Mouse (Mus musculus) layer of hippocampus, adult 2 months (tissue): Measurements from ENCODE around the gene Fbxl13. TPM values are rescaled to one million over a fixed set of nuclear protein-coding genes. Genes with fewer than 3 reads are reported as not detected.

Experiments
- DNase-seq, 2 experiments: peaks; one replicate each; pipeline ENCODE4 v3.0.0; 2022; ENCODE audit warnings: low spot score in 2 of 2
- H3K27ac ChIP-seq: fragments of 200-600 bp; 2 replicates; pipeline ENCODE4 v1.8.1; 2022
- H3K4me3 ChIP-seq: fragments of 200-600 bp; 2 replicates; pipeline ENCODE4 v1.8.1; 2022; ENCODE audit warnings: mild to moderate bottlenecking
- CTCF ChIP-seq: fragments of 200-600 bp; conservative IDR thresholded peaks from 2 replicates; pipeline ENCODE4 v1.8.1; 2022; ENCODE audit warnings: antibody characterized with exemption, mild to moderate bottlenecking, moderate library complexity
- total RNA-seq, 2 experiments: library from RNA; stranded (reverse); gene quantifications; 2 replicates each; pipeline ENCODE4 v1.2.3; 2021

Fbxl13 gene
- total RNA-seq, 2 experiments from 2014 or later, result 0.29 to 0.41 TPM

GRCm38 (mm10) chr5:21547005-21547404 lies 98.4 kb downstream of the Fbxl13 start:
- H3K4me3 ChIP-seq, result no peak overlapping the region
- DNase-seq, result no peak
- H3K27ac ChIP-seq, result no peak overlapping the region
- TF ChIP-seq CTCF, result no peak

DNA sequence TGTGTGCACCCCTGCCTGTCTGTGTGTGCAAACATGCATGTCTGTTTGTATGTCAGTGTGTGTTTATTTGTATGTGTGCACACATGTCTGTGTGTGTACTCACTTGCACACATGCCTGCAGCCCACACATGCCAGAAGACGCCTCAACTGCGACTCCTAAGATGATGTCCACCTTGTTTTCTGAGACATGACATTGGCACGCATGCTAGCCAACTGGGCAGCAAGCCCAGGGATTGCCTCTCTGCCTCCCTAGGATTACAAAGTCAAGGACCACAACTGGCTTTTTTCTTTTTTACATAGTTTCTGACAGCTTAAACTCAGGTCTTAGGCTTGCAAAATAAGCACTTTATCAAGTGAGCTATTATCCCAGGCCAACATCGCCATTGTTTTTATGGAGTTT lies 99.6 kb downstream of the Fbxl13 start:
- no peak for TF ChIP-seq CTCF
- no peak overlapping the region for H3K27ac ChIP-seq
- DNase-seq, result no peak
- H3K4me3 ChIP-seq, result no peak overlapping the region

DNA sequence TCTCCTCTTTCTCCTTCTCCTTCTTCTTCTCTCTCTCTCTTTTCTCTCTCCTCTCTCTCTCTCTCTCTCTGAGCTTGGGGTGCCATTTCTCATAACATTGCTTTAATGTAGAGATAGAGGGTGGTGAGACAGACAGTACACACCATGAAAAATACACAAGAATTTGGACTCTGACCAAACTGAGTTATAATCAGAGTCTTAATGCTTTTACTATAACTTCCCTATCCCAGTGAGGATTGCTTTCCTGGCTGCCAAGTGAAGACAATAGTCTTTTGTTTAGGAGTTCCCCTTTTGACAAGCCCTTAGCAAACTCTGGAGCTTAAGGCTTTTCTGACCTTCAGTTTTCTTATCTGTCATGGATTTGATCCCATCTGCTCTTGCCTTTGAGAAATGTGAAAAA lies 100.2 kb downstream of the Fbxl13 start:
- no peak for DNase-seq
- H3K27ac ChIP-seq, result no peak overlapping the region
- H3K4me3 ChIP-seq, result no peak overlapping the region
- TF ChIP-seq CTCF, result no peak

DNA sequence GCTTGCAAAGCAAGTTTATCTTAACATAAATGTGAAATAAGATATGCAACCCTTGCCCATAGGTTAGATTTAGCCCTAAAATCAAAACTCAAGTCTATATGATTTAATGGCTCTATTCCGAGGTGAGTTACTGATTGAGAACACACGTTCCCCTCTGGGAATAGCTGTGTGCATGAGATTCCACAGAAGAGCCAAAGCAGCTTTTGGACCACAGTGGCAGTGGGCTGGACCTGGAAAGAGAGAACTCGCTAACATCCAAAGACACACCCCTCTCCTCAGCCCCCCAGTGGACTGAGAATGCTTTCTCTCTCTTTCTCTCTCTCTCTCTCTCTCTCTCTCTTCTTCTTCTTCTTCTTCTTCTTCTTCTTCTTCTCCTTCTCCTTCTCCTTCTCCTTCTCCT lies 100.6 kb downstream of the Fbxl13 start:
- TF ChIP-seq CTCF, result no peak
- no peak for DNase-seq
- Histone ChIP-seq H3K4me3 (no peak overlapping the region), H3K27ac (no peak overlapping the region)

DNA sequence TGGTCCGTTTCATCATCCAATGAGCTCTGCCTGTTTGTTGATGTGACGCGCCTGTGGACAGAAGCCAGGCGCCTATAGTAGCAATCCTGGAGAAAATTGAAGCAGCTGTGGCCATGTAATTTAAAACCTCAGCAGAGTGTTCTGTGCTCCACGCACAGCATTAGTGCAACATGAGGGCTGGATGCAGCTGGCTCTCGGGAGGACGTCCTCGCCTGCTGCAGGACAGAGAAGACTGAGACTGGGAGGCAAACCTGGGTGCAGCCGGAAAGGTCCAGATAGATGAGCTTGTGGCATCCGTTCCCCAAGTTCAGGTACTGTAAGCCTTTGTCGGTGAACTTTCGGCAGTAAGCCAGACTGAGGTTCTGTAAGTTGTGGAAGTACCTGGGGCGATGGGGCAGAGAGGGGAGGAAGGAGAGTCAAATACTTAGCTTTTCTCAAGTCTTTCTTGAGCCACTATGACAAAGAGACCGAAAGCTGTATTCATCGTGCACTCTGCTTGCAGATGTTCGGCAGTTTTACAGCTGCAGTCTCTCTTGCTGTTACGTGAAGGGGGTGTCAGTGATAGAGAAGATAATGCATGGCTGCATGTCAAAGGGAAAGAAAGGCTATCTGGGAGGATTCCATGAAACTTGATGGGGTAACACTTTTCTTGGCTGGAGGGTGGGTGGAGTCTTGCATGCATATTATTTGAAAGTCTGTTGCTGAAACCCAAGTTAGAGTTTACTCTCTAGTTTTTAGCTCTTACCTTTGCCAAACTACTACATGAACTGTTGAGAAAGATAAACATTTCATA lies 101.8 kb downstream of the Fbxl13 start, which contains the start of gene Lrrc17:
Lrrc17 (plus strand) TSS at position 151 of the 793 bp plus-strand sequence.
- Histone ChIP-seq H3K27ac (no peak within 1 kb of the TSS), H3K4me3 (no peak within 1 kb of the TSS)
- no peak for TF ChIP-seq CTCF
- DNase-seq, result no peak

DNA sequence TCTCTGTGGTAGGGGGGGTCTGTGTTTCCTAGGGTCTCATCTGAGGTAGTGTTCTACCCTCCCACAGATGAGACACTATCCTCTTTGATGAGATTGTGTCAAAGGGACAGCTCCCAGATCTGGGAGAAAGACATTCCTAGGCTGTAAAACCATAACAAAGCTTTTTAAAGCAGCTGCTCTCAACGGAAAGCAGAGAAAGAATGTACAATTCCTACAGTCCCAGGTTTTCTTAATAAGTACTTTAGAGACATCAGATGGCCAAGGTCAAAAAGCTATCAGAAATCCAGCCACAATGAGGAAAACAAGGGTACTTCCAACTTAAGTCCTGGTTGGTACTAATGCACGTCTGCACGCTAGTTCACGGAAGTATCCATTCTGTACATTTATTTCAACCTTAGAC lies 103.2 kb downstream of the Fbxl13 start:
- DNase-seq, result no peak
- no peak overlapping the region for H3K27ac ChIP-seq
- TF ChIP-seq CTCF, result no peak
- no peak overlapping the region for H3K4me3 ChIP-seq

DNA sequence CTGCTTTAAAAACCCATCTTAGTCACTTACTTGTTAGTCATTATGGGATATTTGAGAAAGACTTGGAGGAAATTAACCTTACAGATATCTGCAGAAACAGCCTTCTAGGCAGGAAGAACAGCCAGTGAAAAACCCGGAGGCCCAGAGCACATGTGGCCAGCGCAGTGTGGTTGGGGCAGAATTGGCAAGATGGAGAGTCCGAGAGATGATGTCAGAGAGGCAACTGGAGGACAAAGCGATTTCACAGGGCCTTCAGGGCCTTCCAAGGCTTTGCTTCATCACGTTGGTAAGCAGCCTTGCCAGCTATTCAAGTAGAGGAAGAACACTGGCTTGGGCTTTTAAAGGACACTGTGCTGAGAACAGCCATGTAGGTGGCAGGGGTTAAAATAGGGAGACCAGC lies 112.5 kb downstream of the Fbxl13 start:
- no peak for DNase-seq
- H3K4me3 ChIP-seq, result no peak overlapping the region
- TF ChIP-seq CTCF, result no peak
- no peak overlapping the region for H3K27ac ChIP-seq

GRCm38 (mm10) chr5:21532126-21532525 lies 113.3 kb downstream of the Fbxl13 start:
- H3K27ac ChIP-seq, result no peak overlapping the region
- no peak overlapping the region for H3K4me3 ChIP-seq
- no peak for TF ChIP-seq CTCF
- no peak for DNase-seq

DNA sequence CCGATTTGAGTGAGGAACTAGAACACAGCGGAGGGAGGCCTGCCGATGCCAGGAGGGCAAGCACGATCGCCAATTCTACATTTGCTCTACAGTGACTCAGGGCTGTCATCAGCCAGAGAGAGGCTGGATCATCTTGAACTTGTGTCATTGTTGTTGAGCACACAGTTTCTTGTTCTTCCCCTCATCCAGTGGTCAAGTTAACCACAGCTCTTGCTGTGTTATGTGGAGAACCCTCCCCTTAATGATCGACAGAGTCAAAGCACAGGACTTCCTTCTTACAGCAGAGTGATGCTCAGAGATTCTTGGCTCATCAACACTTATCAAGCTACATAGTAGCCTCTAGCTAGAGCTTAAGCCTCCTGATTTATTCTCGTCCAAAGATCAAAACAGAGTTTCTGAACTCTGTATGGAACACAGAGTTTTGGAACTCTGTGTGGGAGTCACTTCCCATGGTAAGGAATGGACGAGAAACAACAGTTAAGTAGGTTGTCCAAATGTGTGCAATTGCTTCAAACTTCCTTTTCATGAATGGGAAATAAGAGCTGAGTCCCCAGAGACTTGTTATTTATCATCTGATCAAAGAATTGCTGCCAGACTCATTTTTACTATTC lies 116.2 kb downstream of the Fbxl13 start:
- no peak for TF ChIP-seq CTCF
- no peak overlapping the region for H3K27ac ChIP-seq
- no peak for DNase-seq
- no peak overlapping the region for H3K4me3 ChIP-seq

- no peak for DNase-seq
- Histone ChIP-seq H3K4me3 (no peak overlapping the region), H3K27ac (no peak overlapping the region)
- TF ChIP-seq CTCF, result no peak
Measured at GRCm38 (mm10) chr5:21528068-21528842, 117.2 kb downstream of the Fbxl13 start.

DNA sequence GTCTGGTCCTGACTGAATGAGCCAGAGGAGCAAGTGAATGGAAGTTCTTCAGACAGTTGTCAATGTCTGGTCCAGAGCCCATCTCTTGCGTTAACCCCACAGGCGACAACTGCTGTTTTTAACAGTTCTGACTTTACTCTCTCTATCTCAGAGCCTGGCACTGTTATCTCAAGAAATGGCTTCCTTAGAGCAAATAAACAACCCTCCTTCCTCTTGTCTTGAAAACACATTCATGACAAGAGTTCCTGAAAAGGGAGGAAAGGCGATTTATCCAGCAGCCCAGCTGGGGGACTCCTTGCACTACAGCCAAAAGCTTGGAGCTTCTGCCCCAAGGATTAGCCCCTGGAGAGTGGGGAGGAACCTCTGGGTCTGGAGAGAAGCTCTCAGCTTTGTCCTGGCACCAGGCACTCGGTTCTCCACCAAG lies 117.9 kb downstream of the Fbxl13 start:
- Histone ChIP-seq H3K27ac (no peak overlapping the region), H3K4me3 (no peak overlapping the region)
- DNase-seq, result no peak
- no peak for TF ChIP-seq CTCF

GRCm38 (mm10) chr5:21526835-21527485 lies 118.5 kb downstream of the Fbxl13 start:
- no peak for TF ChIP-seq CTCF
- Histone ChIP-seq H3K4me3 (no peak overlapping the region), H3K27ac (no peak overlapping the region)
- DNase-seq, result no peak

DNA sequence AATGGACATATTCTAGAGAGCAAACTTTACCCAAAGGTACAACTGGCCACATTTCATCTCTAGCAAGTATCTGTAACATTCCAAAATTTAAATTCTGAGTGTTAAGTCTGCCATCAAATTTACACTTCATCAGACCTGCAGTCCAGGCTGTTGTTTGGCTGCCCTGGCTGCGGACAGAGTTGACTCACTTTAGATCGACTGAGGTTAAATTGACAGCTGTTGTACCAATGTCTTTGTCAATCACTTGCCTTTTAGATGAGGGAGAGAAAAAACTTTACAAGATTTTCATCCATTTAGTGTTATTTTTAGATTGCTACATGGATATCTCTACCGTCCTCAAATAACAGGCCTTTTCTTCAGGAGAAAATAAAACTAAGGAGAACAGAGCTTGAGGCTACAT lies 126.3 kb downstream of the Fbxl13 start:
- Histone ChIP-seq H3K27ac (no peak overlapping the region), H3K4me3 (no peak overlapping the region)
- DNase-seq, result no peak
- no peak for TF ChIP-seq CTCF
